Mouse (Mus musculus) hindbrain, embryonic 13.5 days (tissue): Measurements from ENCODE around the gene Mef2a. TPM values are rescaled to one million over a fixed set of nuclear protein-coding genes. Genes with fewer than 3 reads are reported as not detected.
A peak's percentile ranks its signal among the peaks of the same experiment; 100 is the strongest.

Experiments used
- ATAC-seq: fragments of 200-750 bp; cut with Nextera tagmentation; 2 replicates; pipeline ENCODE4 v1.8.0; 2017; ENCODE audit warnings: moderate TSS enrichment; ENCODE audit not compliant: low FRiP score
- H3K27ac ChIP-seq: fragments of 300-500 bp; sonication (generic); 2 replicates; pipeline ENCODE4 v1.5.1; 2015; ENCODE audit warnings: inconsistent platforms, mild to moderate bottlenecking, moderate library complexity
- H3K27me3 ChIP-seq: fragments of 300-500 bp; sonication (generic); 2 replicates; pipeline ENCODE4 v1.6.1; 2015; ENCODE audit warnings: mild to moderate bottlenecking, inconsistent platforms
- H3K36me3 ChIP-seq: fragments of 300-500 bp; sonication (generic); 2 replicates; pipeline ENCODE4 v1.6.1; 2015; ENCODE audit warnings: mild to moderate bottlenecking, inconsistent platforms
- H3K4me1 ChIP-seq: fragments of 300-500 bp; sonication (generic); replicated peaks from 2 replicates; pipeline ENCODE4 v1.6.1; 2015; ENCODE audit warnings: inconsistent platforms
- H3K4me2 ChIP-seq: fragments of 300-500 bp; sonication (generic); 2 replicates; pipeline ENCODE4 v1.6.1; 2015; ENCODE audit warnings: inconsistent platforms, mild to moderate bottlenecking, moderate library complexity
- H3K4me3 ChIP-seq: fragments of 300-500 bp; sonication (generic); 2 replicates; pipeline ENCODE4 v1.5.1; 2015; ENCODE audit warnings: mild to moderate bottlenecking, inconsistent platforms
- H3K9ac ChIP-seq: fragments of 300-500 bp; sonication (generic); 2 replicates; pipeline ENCODE4 v1.6.1; 2015; ENCODE audit warnings: mild to moderate bottlenecking, inconsistent platforms
- H3K9me3 ChIP-seq: fragments of 300-500 bp; sonication (generic); 2 replicates; pipeline ENCODE4 v1.6.1; 2016; ENCODE audit warnings: inconsistent platforms
- WGBS: fragments of 180-500 bp; shearing (Covaris S2); methylation state at CpG from one replicate; pipeline ENCODE4 v1.1.7; 2015; 5-methylcytosine and 5-hydroxymethylcytosine counted together
- polyA plus RNA-seq: library from polyadenylated mRNA; unstranded; fragments of >200 nt; fragmentation: Nextera tagmentation; extraction: Ambion mirVana; gene quantifications from 2 replicates; pipeline ENCODE4 v1.2.1, GENCODE M21; 2015

Gene Mef2a
- polyA plus RNA-seq, 1 experiment from 2014 or later = 37.8 TPM

DNA sequence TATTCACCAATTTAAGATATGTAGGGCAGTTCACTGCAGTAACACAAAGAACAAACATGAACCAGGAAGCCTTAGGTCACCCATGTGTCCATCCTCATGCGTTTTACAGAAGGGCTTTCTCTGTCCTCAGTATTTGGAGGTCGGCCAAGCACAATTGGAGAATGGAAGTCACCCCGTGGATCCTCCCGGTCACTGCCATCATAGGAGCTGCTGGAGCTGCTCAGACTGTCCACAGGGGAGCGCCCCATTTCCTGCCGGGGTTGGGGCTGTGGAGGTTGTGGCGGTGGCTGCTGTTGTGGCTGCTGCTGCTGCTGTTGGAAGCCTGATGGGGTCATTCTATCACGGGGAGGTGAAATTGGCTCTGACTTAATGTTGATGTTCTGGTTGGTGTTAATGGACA lies 137.9 kb downstream of the Mef2a start:
- Histone ChIP-seq H3K4me2 (no peak overlapping the region), H3K9me3 (no peaks in the 10 kb centered on the region), H3K4me1 (no peaks in the 10 kb centered on the region), H3K36me3 (peaks cover 61% of the 10 kb centered on the region), H3K27ac (no peak overlapping the region), H3K4me3 (no peak overlapping the region), H3K27me3 (no peaks in the 10 kb centered on the region), H3K9ac (no peak overlapping the region)
- WGBS = 76% methylated on average over 8 of the region's 8 CpGs
- no peak for ATAC-seq

DNA sequence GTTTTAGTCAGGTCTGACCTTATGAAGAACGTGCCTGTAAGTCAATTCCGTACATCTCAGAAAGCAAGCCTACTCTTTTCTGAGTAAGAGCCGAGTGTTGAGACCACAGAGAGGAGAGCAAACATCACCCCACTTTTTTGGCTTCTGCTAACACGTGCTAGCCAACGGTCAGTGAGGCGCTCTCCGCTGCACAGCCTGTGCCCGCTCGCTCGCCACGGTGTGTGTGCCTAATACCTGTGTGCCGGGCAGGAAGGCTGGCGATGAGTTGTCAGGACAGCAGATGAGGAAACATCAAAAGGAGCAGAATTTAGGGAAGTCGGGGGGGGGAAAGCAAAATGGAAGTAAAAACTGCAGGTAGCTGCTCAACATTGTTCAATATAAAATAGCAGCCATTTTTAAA lies 140.2 kb downstream of the Mef2a start:
- Histone ChIP-seq H3K27me3 (no peaks in the 10 kb centered on the region), H3K4me3 (no peak overlapping the region), H3K36me3 (peaks cover 44% of the 10 kb centered on the region), H3K4me1 (no peaks in the 10 kb centered on the region), H3K9me3 (no peaks in the 10 kb centered on the region), H3K4me2 (no peak overlapping the region), H3K27ac (no peak overlapping the region), H3K9ac (no peak overlapping the region)
- WGBS = 95% methylated on average over 14 of the region's 14 CpGs
- ATAC-seq = no peak

DNA sequence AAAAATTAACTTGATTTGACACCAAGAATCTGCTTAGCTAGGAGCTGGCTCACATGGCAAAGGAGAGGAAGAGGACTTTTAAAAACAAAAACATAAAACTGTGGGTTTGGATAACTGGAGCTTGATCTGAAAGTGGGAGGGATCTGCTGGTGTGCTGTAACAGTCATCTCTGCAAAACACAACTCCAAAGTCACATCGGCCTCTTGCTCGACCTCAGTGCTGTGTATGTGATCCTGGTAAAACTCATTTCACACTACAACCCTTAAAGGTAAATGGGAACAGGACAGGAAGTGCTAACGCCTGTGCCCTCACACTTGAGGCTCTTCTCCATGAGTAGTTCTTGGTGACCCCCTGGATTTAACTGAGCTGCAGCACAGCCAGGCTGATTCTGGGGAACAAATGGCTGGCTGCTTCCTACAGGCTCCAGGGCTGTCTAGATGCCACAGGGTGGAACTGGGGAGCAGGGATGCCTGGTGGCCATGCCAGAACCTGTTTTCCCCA lies 142.0 kb downstream of the Mef2a start:
- peak overlapping the region; percentile 62 for H3K27ac ChIP-seq
- ATAC-seq = no peak
- H3K4me2 ChIP-seq = no peak overlapping the region
- 87% methylated on average over 3 of the region's 3 CpGs for WGBS
- no peaks in the 10 kb centered on the region for H3K4me1 ChIP-seq
- H3K4me3 ChIP-seq = no peak overlapping the region
- no peaks in the 10 kb centered on the region for H3K9me3 ChIP-seq
- peaks cover 44% of the 10 kb centered on the region for H3K36me3 ChIP-seq
- H3K27me3 ChIP-seq = no peaks in the 10 kb centered on the region
- peak overlapping the region; percentile 29; the same call in 1 of the 2 replicates for H3K9ac ChIP-seq

DNA sequence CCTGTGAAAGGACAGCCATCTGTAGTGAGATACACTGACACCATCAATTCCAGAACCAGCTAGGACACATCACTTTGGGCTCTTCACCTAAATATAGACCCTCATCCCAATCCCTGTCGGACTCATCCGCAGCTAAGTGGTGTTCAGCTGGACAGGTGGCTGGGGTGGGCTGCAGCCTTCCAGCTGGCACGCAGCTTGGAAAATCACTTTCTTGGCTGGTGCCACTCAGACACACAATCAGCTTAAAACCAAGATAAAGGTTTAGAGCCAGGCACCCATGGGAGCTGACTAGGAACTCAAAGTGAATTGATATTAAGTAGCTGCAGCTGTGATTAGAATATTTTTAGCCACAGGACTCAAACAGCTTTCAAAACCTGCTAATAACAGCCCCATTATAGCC lies 142.4 kb downstream of the Mef2a start:
- H3K9ac ChIP-seq = no peak overlapping the region
- H3K4me3 ChIP-seq = no peak overlapping the region
- 80% methylated on average over 3 of the region's 3 CpGs for WGBS
- no peak overlapping the region for H3K4me2 ChIP-seq
- H3K27me3 ChIP-seq = no peaks in the 10 kb centered on the region
- H3K4me1 ChIP-seq = no peaks in the 10 kb centered on the region
- no peaks in the 10 kb centered on the region for H3K9me3 ChIP-seq
- H3K27ac ChIP-seq = no peak overlapping the region
- no peak for ATAC-seq
- H3K36me3 ChIP-seq = peaks cover 44% of the 10 kb centered on the region

DNA sequence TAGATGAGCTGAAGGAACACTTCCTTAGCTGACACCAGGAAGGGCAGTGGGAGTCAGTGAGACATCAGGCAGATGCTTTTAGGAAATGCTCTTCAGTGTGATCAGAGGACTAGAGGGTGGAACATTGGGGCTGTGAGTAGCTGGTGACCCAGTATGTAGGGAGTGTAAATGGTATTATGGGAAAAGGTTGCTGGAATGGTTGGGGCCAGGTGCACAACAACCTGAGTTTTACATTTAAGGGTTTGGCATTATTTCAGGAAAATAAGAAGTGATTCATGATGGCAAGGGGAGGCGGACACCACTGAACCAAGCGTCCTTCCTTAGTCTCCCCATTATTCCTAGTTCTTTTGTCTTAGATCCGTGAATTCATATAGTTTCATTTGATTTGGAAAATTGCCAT lies 143.0 kb downstream of the Mef2a start:
- Histone ChIP-seq H3K9me3 (no peaks in the 10 kb centered on the region), H3K4me3 (no peak overlapping the region), H3K27me3 (no peaks in the 10 kb centered on the region), H3K4me2 (no peak overlapping the region), H3K9ac (no peak overlapping the region), H3K27ac (no peak overlapping the region), H3K4me1 (no peaks in the 10 kb centered on the region), H3K36me3 (peaks cover 42% of the 10 kb centered on the region)
- ATAC-seq = no peak
- WGBS = 92% methylated on average over 3 of the region's 3 CpGs

DNA sequence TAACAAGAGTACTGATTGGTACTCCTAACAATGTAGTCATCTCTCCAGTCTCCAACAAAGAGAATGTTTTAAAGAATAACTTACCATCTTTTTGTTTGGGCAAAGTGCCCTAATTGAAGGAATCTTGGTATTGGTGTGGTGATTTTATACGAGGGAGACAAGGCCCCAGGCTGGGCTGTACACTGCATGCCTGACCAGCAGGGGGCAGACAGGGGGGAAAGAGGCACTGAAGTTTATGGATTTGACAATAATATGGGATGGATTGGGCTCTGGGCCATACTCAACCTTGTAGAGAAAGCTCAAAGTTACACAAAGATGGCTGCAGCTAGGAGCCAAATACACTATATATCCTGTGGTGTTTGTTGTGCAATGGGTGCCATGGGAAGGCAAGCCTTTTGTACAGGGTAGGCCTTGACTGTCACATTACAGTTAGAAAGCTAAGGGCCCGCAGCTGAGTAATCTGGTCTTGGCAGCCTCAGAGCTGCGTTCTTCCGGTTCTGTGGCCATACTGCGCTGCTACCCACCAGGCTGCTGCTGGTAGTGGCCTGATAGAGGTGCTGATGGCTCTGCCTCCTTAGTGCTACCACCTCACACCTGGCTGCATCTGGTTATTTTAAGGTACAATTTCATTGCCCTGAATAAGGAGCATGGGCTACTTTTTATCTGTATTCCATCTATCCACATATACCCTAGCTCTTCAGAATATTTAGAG lies 143.6 kb downstream of the Mef2a start:
- H3K4me1 ChIP-seq = peaks cover 2% of the 10 kb centered on the region
- H3K9ac ChIP-seq = peak overlapping the region; percentile 20; the same call in 1 of the 2 replicates
- H3K36me3 ChIP-seq = peaks cover 40% of the 10 kb centered on the region
- ATAC-seq = peak; percentile 59
- H3K27me3 ChIP-seq = no peaks in the 10 kb centered on the region
- no peak overlapping the region for H3K4me2 ChIP-seq
- H3K27ac ChIP-seq = no peak overlapping the region
- no peak overlapping the region for H3K4me3 ChIP-seq
- 84% methylated on average over 5 of the region's 5 CpGs for WGBS
- H3K9me3 ChIP-seq = no peaks in the 10 kb centered on the region

DNA sequence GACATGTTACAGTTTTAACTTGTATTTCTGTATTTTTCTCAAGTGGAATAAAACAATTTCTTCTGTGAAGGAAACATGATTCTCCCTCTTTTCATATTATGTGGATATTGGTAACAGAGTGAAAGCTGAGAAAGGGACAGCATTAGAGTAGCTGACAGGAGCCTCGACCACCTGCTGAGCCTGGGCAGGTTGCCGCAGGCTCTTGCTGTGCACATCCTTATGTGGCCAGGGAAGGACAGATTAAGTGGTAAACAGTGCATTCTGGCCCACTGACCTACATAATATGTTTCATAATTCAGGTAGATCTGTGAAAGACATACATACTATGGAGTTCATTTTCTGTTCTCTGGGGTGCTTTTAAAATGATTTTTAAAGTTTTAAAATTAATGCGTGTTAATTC lies 144.3 kb downstream of the Mef2a start:
- ATAC-seq = no peak
- no peak overlapping the region for H3K4me3 ChIP-seq
- H3K9me3 ChIP-seq = no peaks in the 10 kb centered on the region
- H3K4me1 ChIP-seq = peaks cover 8% of the 10 kb centered on the region
- WGBS = 69% methylated on average over 3 of the region's 3 CpGs
- no peak overlapping the region for H3K9ac ChIP-seq
- H3K27ac ChIP-seq = no peak overlapping the region
- H3K36me3 ChIP-seq = peaks cover 40% of the 10 kb centered on the region
- no peaks in the 10 kb centered on the region for H3K27me3 ChIP-seq
- H3K4me2 ChIP-seq = no peak overlapping the region

DNA sequence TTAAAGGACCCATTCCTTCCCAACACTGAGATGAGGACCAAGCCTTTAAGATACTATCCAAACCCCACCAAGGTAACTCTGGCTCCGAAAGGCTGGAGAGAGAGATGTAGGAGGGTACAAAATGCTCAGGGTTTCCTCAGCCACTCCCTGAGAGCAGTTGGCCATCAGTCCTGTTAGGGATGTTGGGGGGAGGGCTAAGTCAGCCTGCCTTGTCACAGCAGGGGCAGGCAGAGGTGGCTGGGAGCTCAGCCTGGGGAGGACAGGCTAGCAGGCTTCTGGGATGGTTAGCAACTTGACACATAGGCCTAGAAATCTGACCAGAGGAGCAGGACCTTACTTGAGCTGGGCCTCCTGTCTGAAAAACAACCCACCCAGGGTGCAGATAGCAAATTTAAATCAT lies 145.1 kb downstream of the Mef2a start:
- Histone ChIP-seq H3K4me1 (peaks cover 15% of the 10 kb centered on the region), H3K27me3 (no peaks in the 10 kb centered on the region), H3K9me3 (no peaks in the 10 kb centered on the region), H3K36me3 (peaks cover 39% of the 10 kb centered on the region), H3K9ac (no peak overlapping the region), H3K27ac (no peak overlapping the region), H3K4me3 (no peak overlapping the region), H3K4me2 (no peak overlapping the region)
- no peak for ATAC-seq
- WGBS = 79% methylated on average over 1 of the region's 1 CpGs

DNA sequence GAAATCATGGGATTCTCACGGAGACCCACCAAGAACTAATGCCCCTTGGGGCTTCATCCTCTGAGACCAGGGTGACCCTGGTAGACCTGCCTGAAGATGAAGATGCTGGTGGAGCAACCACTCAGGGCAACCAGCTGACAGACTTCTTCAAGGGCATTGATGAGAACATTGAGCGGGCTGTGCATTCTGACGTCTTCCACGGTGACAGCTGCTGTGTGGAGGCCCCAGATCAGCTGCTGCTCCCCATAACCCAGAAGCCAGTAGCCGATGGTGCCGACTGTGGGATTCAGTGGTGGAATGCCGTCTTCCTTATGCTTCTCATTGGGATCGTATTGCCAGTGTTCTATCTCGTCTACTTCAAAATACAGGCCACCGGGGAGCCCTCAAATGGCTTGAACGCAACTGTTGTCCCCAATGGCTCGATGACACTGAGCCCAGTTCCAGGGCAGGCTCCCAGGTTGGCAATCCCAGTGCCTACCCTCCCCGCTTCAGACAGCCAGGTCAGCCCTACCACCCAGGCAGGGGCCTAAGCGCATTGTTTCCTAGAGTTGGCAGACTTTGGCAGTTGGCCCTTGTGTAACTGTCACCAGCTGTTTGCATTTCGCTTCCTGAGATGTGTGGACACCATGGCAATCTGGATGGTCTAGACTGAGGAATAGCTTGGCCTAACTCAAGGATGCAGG lies 146.6 kb downstream of the Mef2a start:
- Histone ChIP-seq H3K4me3 (no peak overlapping the region), H3K4me1 (peaks cover 24% of the 10 kb centered on the region), H3K9me3 (no peaks in the 10 kb centered on the region), H3K27me3 (no peaks in the 10 kb centered on the region), H3K27ac (no peak overlapping the region), H3K9ac (no peak overlapping the region), H3K36me3 (peaks cover 29% of the 10 kb centered on the region), H3K4me2 (no peak overlapping the region)
- ATAC-seq = no peak
- WGBS = 95% methylated on average over 15 of the region's 15 CpGs

DNA sequence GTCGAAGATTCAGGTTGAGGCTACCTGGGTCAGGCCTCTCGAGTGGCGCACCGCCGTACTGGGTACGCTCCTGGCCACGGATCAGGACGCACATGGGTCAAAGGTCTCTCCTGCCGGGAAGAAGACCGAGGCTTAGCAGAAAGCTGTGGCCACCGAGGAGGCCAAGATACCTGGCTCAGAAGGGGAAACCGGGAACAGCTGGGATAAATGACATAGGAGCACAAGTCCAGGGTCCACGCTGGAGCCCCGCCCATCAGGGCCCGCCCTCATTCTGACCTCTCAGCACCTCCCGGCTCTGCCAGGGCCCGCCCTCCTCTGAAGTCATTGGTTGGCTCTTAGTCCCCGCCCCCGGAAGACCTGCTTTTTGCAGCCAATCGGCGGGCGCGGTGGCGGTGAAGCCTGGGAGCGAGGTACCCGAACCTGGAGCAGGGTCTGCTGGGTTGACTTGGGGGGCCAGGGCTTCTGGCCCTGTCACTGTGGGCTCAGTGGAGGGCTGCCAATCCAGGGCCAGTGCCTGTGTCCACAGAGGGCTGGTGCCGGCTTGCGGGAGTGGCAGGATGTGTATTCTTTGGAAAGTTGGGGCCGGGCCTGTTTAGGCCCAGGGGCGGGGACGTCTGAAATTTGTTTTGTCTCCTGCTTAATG lies 150.3 kb downstream of the Mef2a start, which contains the start of gene Lysmd4:
TSS of gene Lysmd4 (plus strand) at position 325 of the 643 bp plus-strand sequence.
- peak within 1 kb of the TSS; percentile 75 for H3K4me3 ChIP-seq
- H3K27ac ChIP-seq = peak within 1 kb of the TSS; percentile 59; the same call in 1 of the 2 replicates
- H3K36me3 ChIP-seq = peaks cover 27% of the 10 kb centered on the region
- H3K9ac ChIP-seq = peak within 1 kb of the TSS; percentile 86
- H3K27me3 ChIP-seq = no peaks in the 10 kb centered on the region
- peaks cover 24% of the 10 kb centered on the region for H3K4me1 ChIP-seq
- WGBS = 4% methylated on average over 31 of the region's 31 CpGs
- peak; percentile 98 for ATAC-seq
- no peaks in the 10 kb centered on the region for H3K9me3 ChIP-seq
- peak within 1 kb of the TSS; percentile 90 for H3K4me2 ChIP-seq

DNA sequence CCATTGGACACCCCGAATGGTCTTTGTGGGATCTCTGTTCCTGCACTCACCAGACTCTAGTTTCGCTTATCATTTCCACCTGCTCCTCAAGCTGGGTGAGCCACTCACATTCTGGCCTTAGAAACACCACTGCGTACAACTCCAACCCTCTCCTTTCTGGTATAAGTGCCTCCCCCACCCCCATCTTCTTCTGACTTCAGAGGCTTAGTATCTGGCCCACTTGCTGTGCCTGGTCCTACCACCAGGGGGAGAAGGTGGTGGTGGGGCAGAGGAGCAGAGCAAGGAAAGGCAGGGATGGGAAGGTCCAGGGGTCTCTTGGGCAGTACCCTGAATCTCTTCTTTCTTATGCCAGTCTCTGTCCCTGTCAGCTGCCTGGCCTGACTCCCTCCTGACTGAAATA lies 155.6 kb downstream of the Mef2a start:
- H3K27me3 ChIP-seq = no peaks in the 10 kb centered on the region
- ATAC-seq = no peak
- 78% methylated on average over 3 of the region's 3 CpGs for WGBS

DNA sequence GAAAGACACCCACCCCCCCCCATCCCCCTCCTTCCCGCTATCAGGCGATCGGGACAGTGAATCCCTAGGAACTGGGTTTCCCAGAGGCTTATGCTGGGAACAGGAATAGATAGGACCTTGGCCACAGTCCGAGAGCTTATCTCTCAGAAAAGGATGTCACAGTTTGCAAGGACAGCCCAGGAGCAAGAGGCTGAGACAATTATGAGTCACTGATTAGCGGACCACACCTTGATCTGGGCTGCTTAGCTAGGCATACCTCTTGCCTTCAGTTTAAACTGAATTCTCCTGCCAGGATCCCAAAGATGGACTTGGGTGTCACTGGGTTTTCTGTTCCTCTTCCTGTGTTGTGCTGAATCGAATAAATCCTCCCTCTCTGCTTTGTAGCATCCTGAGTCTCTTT lies 156.3 kb downstream of the Mef2a start:
- 91% methylated on average over 6 of the region's 6 CpGs for WGBS
- H3K9ac ChIP-seq = no peak overlapping the region
- H3K4me3 ChIP-seq = no peak overlapping the region
- H3K4me2 ChIP-seq = no peak overlapping the region
- no peaks in the 10 kb centered on the region for H3K36me3 ChIP-seq
- no peak for ATAC-seq
- H3K9me3 ChIP-seq = no peaks in the 10 kb centered on the region
- no peak overlapping the region for H3K27ac ChIP-seq
- peaks cover 8% of the 10 kb centered on the region; the same call in 1 of the 2 replicates for H3K4me1 ChIP-seq
- H3K27me3 ChIP-seq = no peaks in the 10 kb centered on the region

More for the DNA sequence above, 155.6 kb downstream of the Mef2a start:
- Histone ChIP-seq H3K9me3 (no peaks in the 10 kb centered on the region), H3K4me2 (no peak overlapping the region), H3K27ac (no peak overlapping the region), H3K9ac (no peak overlapping the region), H3K4me1 (peaks cover 12% of the 10 kb centered on the region; the same call in 1 of the 2 replicates), H3K4me3 (no peak overlapping the region), H3K36me3 (no peaks in the 10 kb centered on the region)
